Mouse (Mus musculus) kidney, embryonic 14.5 days (tissue): ENCODE results near the gene Mdm2. TPM values are rescaled to one million over a fixed set of nuclear protein-coding genes. Genes with fewer than 3 reads are reported as not detected.
"Not testable (repeated sequence)": the region's sequence is repeated elsewhere in the genome, so short reads cannot be mapped to it uniquely, and the experiment has no call there.

Experiments used
- ATAC-seq: fragments of 200-750 bp; cut with Nextera tagmentation; 2 replicates; pipeline ENCODE4 v1.8.0; 2017; ENCODE audit warnings: moderate number of reproducible peaks, mild to moderate bottlenecking, moderate TSS enrichment, moderate library complexity; ENCODE audit not compliant: low FRiP score, low TSS enrichment
- H3K27ac ChIP-seq: fragments of 300-500 bp; sonication (generic); 2 replicates; pipeline ENCODE4 v1.5.1; 2014; ENCODE audit warnings: low read depth, mild to moderate bottlenecking, low read length, moderate library complexity, mixed read lengths
- H3K27me3 ChIP-seq: fragments of 300-500 bp; sonication (generic); 2 replicates; pipeline ENCODE4 v1.6.1; 2014; ENCODE audit warnings: mild to moderate bottlenecking, low read length; ENCODE audit not compliant: control insufficient read depth, insufficient read depth
- H3K36me3 ChIP-seq: fragments of 300-500 bp; sonication (generic); 2 replicates; pipeline ENCODE4 v1.6.1; 2014; ENCODE audit warnings: low read length, mixed read lengths; ENCODE audit not compliant: control insufficient read depth, insufficient read depth
- H3K4me1 ChIP-seq: fragments of 300-500 bp; sonication (generic); 2 replicates; pipeline ENCODE4 v1.6.1; 2014; ENCODE audit warnings: low read length, mixed read lengths; ENCODE audit not compliant: control insufficient read depth, insufficient read depth
- H3K4me2 ChIP-seq: fragments of 300-500 bp; sonication (generic); replicated peaks from 2 replicates; pipeline ENCODE4 v1.6.1; 2014; ENCODE audit warnings: low read depth, mild to moderate bottlenecking, low read length
- H3K4me3 ChIP-seq: fragments of 300-500 bp; sonication (generic); 2 replicates; pipeline ENCODE4 v1.5.1; 2014; ENCODE audit warnings: mild to moderate bottlenecking, low read length
- H3K9ac ChIP-seq: fragments of 300-500 bp; sonication (generic); 2 replicates; pipeline ENCODE4 v1.6.1; 2014; ENCODE audit warnings: low read depth, mild to moderate bottlenecking, low read length, moderate library complexity
- H3K9me3 ChIP-seq: fragments of 300-500 bp; sonication (generic); 2 replicates; pipeline ENCODE4 v1.6.1; 2016; ENCODE audit warnings: low read length; ENCODE audit not compliant: control insufficient read depth
- WGBS: fragments of 180-500 bp; shearing (Covaris S2); extraction: QIAGEN DNeasy Blood & Tissue Kit; methylation state at CpG from one replicate; pipeline ENCODE4 v1.1.7; 2014; 5-methylcytosine and 5-hydroxymethylcytosine counted together
- polyA plus RNA-seq: library from polyadenylated mRNA; unstranded; fragments of >200 nt; fragmentation: Nextera tagmentation; extraction: Ambion mirVana; gene quantifications from 2 replicates; pipeline ENCODE4 v1.2.1, GENCODE M21; 2014

The Mdm2 gene
- 38.6 and 65.6 TPM in 2 replicates for polyA plus RNA-seq

DNA sequence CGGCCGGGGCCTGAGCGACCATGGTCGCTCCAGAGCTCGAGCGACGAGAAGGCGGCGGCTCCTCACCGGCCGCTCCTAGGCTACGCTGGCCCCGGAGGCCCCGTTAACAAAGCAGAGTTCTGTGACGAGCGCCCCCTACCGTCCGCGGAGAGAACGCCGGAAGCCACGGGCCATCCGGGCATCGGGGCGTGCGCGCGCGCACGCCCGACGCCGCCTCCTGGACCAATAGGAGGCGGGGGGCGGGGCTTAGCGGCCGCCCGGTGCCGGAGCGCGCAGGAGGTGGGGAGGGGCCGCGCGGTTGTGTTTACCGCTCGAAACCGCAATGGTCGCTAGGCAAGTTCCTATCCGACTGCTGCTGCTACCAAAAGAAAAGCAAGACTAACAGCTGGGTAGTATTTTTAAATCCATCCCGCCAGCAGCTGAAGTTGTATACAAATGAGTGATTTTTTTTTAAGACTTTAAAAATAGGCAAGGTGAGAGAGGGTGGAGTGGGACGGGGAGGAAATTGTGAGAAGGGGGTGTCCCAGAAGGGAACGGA is at the start of gene Mdm2:
TSS of gene Mdm2 (minus strand) at position 155 of the 538 bp plus-strand sequence.
- peaks cover 24% of the 10 kb centered on the region; the same call in 1 of the 2 replicates for H3K36me3 ChIP-seq
- H3K4me1 ChIP-seq: peaks cover 7% of the 10 kb centered on the region

GRCm38 (mm10) chr10:117759844-117760630 is 49.5 kb upstream of the Mdm2 start:
- Histone ChIP-seq H3K9ac (no peak overlapping the region), H3K4me2 (no peak overlapping the region), H3K4me1 (no peaks in the 10 kb centered on the region), H3K36me3 (peaks cover 97% of the 10 kb centered on the region), H3K27ac (no peak overlapping the region), H3K27me3 (no peaks in the 10 kb centered on the region), H3K4me3 (no peak overlapping the region), H3K9me3 (no peaks in the 10 kb centered on the region)
- ATAC-seq: no peak
- WGBS: 92% methylated on average over 10 of the region's 10 CpGs

More for the DNA sequence above, at the start of gene Mdm2:
- Histone ChIP-seq H3K27ac (peak within 1 kb of the TSS; percentile 85), H3K27me3 (no peaks in the 10 kb centered on the region), H3K4me2 (peak within 1 kb of the TSS; percentile 84), H3K4me3 (peak within 1 kb of the TSS; percentile 61), H3K9me3 (no peaks in the 10 kb centered on the region), H3K9ac (peak within 1 kb of the TSS; percentile 87)
- 1% methylated on average over 52 of the region's 52 CpGs for WGBS
- ATAC-seq: peak; percentile 93

- peaks cover 96% of the 10 kb centered on the region for H3K36me3 ChIP-seq
- ATAC-seq: no peak
- no peak overlapping the region for H3K4me3 ChIP-seq
- H3K4me1 ChIP-seq: no peaks in the 10 kb centered on the region
- H3K27me3 ChIP-seq: no peaks in the 10 kb centered on the region
- no peaks in the 10 kb centered on the region for H3K9me3 ChIP-seq
- 91% methylated on average over 18 of the region's 18 CpGs for WGBS
- H3K9ac ChIP-seq: no peak overlapping the region
- H3K4me2 ChIP-seq: no peak overlapping the region
- H3K27ac ChIP-seq: no peak overlapping the region
Measured at GRCm38 (mm10) chr10:117758749-117759727, 48.5 kb upstream of the Mdm2 start.

GRCm38 (mm10) chr10:117758344-117758743 is 47.8 kb upstream of the Mdm2 start:
- 98% methylated on average over 3 of the region's 3 CpGs for WGBS
- H3K27ac ChIP-seq, H3K4me1 ChIP-seq, H3K4me3 ChIP-seq, H3K27me3 ChIP-seq, ATAC-seq, H3K9me3 ChIP-seq, H3K9ac ChIP-seq, H3K4me2 ChIP-seq: not testable (repeated sequence)
- H3K36me3 ChIP-seq: peaks cover 90% of the 10 kb centered on the region

GRCm38 (mm10) chr10:117757796-117758342 is 47.3 kb upstream of the Mdm2 start:
- Histone ChIP-seq H3K4me2 (no peak overlapping the region), H3K27ac (no peak overlapping the region), H3K9ac (no peak overlapping the region), H3K27me3 (no peaks in the 10 kb centered on the region), H3K9me3 (no peaks in the 10 kb centered on the region), H3K4me1 (no peaks in the 10 kb centered on the region), H3K36me3 (peaks cover 88% of the 10 kb centered on the region), H3K4me3 (no peak overlapping the region)
- WGBS: 95% methylated on average over 7 of the region's 7 CpGs
- no peak for ATAC-seq

- Histone ChIP-seq H3K9ac (no peak overlapping the region), H3K4me3 (no peak overlapping the region), H3K27ac (no peak overlapping the region), H3K27me3 (no peaks in the 10 kb centered on the region), H3K36me3 (peaks cover 86% of the 10 kb centered on the region), H3K9me3 (no peaks in the 10 kb centered on the region), H3K4me2 (no peak overlapping the region), H3K4me1 (no peaks in the 10 kb centered on the region)
- no peak for ATAC-seq
- 87% methylated on average over 1 of the region's 1 CpGs for WGBS
Measured at GRCm38 (mm10) chr10:117757259-117757658, 46.7 kb upstream of the Mdm2 start.

GRCm38 (mm10) chr10:117756784-117757183 is 46.2 kb upstream of the Mdm2 start:
- no peak for ATAC-seq
- no peaks in the 10 kb centered on the region for H3K4me1 ChIP-seq
- no peak overlapping the region for H3K4me3 ChIP-seq

GRCm38 (mm10) chr10:117755799-117756467 is 45.4 kb upstream of the Mdm2 start:
- H3K4me1 ChIP-seq: no peaks in the 10 kb centered on the region
- H3K9me3 ChIP-seq: no peaks in the 10 kb centered on the region
- H3K36me3 ChIP-seq: peaks cover 86% of the 10 kb centered on the region
- H3K4me2 ChIP-seq: no peak overlapping the region
- no peaks in the 10 kb centered on the region for H3K27me3 ChIP-seq
- WGBS: 92% methylated on average over 11 of the region's 11 CpGs
- H3K9ac ChIP-seq: no peak overlapping the region
- ATAC-seq: no peak
- H3K27ac ChIP-seq: no peak overlapping the region
- H3K4me3 ChIP-seq: no peak overlapping the region

More at GRCm38 (mm10) chr10:117756784-117757183, 46.2 kb upstream of the Mdm2 start:
- H3K27ac ChIP-seq: no peak overlapping the region
- peaks cover 86% of the 10 kb centered on the region for H3K36me3 ChIP-seq
- H3K4me2 ChIP-seq: no peak overlapping the region
- no peaks in the 10 kb centered on the region for H3K27me3 ChIP-seq
- H3K9ac ChIP-seq: no peak overlapping the region
- WGBS: 95% methylated on average over 5 of the region's 5 CpGs
- H3K9me3 ChIP-seq: no peaks in the 10 kb centered on the region
